Mouse (Mus musculus) testis, adult 2 months (tissue): Measurements from ENCODE around the gene Igsf21.

Experiments used
- CTCF ChIP-seq: fragments of 200-500 bp; IDR thresholded peaks from 2 replicates; pipeline ENCODE4 v1.5.1; 2012; ENCODE audit warnings: low read depth, mild to moderate bottlenecking, inconsistent platforms, low read length, moderate library complexity; ENCODE audit not compliant: control insufficient read depth, insufficient read depth, insufficient replicate concordance
- POLR2A ChIP-seq: fragments of 200-500 bp; IDR thresholded peaks from 2 replicates; pipeline ENCODE4 v1.6.1; 2012; ENCODE audit warnings: low read depth, mild to moderate bottlenecking, inconsistent platforms, low read length, moderate library complexity; ENCODE audit not compliant: control insufficient read depth

DNA sequence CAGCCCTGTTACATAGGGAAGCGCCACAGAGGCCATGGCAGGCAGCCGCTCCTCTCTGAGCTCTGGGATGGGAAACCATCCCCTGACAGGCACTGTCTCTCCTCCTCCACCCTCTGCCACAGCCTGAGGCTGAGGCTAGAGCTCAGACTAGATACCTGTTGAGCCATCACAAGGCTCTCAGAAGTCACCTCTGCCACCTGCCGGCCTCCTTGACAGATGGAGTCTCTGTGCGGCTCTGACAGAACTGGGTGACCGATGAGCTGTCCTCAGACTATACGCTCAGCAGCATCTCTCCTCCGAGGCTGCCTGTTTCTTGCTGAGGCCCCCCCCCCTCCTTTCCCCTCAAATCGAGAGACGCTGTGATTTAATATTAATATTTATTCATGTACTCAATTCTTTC, 49.9 kb downstream of the Igsf21 start:
- TF ChIP-seq CTCF, result no peak
- TF ChIP-seq POLR2A, result no peak
